Mouse (Mus musculus) MEL (cell line): ENCODE measurements at regions not wholly inside any gene's neighbourhood (a gene's known extent, or its start where the extent isn't known, plus 50 kb on each side); places are given as distances from the start of the nearest gene placed in this dataset.

ENCODE experiments used
- DNase-seq: peaks from one replicate; pipeline ENCODE4 v3.0.0; 2011; ENCODE audit warnings: low read depth, low spot score
- H3K27ac ChIP-seq: 2 replicates; pipeline ENCODE4 v1.5.1; 2012; ENCODE audit warnings: low read depth, mild to moderate bottlenecking, control low read depth, low read length, moderate library complexity; ENCODE audit not compliant: control insufficient read depth
- H3K27me3 ChIP-seq, 2 experiments: fragments of 150-350 bp in 1 of 2; sonication (generic) in 1 of 2; 2 replicates each; pipeline ENCODE4 v1.6.1; 2012; ENCODE audit warnings: low read length in 2 of 2, mild to moderate bottlenecking in 2 of 2, improper control_type of control experiment in 1 of 2, moderate library complexity in 1 of 2; ENCODE audit not compliant: insufficient read depth in 2 of 2, control insufficient read depth in 1 of 2
- H3K36me3 ChIP-seq, 2 experiments: 2 replicates each; pipeline ENCODE4 v1.6.1; 2012 to 2014; ENCODE audit warnings: low read length in 2 of 2, improper control_type of control experiment in 1 of 2, inconsistent platforms in 1 of 2, mild to moderate bottlenecking in 1 of 2; ENCODE audit not compliant: insufficient read depth in 2 of 2, control insufficient read depth in 1 of 2
- H3K4me1 ChIP-seq, 2 experiments: fragments of 150-350 bp in 1 of 2; sonication (generic) in 1 of 2; 2 replicates each; pipeline ENCODE4 v1.6.1; 2012; ENCODE audit warnings: low read length in 2 of 2, improper control_type of control experiment in 1 of 2, mild to moderate bottlenecking in 1 of 2; ENCODE audit not compliant: insufficient read depth in 2 of 2, control insufficient read depth in 1 of 2
- H3K4me3 ChIP-seq, 2 experiments: fragments of 150-350 bp in 1 of 2; sonication (generic) in 1 of 2; 2 replicates each; pipeline ENCODE4 v1.5.1; 2012; ENCODE audit warnings: low read depth in 2 of 2, low read length in 2 of 2, mild to moderate bottlenecking in 2 of 2, moderate library complexity in 2 of 2, control low read depth in 1 of 2, improper control_type of control experiment in 1 of 2; ENCODE audit not compliant: control insufficient read depth in 1 of 2, insufficient read depth in 1 of 2
- H3K79me2 ChIP-seq: 2 replicates; pipeline ENCODE4 v1.6.1; 2012; ENCODE audit warnings: mild to moderate bottlenecking, low read length, moderate library complexity; ENCODE audit not compliant: control insufficient read depth, poor library complexity, insufficient read depth
- H3K9ac ChIP-seq: 2 replicates; pipeline ENCODE4 v1.6.1; 2012; ENCODE audit warnings: low read depth, mild to moderate bottlenecking, control low read depth, low read length, moderate library complexity; ENCODE audit not compliant: control insufficient read depth, poor library complexity, severe bottlenecking
- H3K9me3 ChIP-seq: fragments of 150-350 bp; sonication (generic); replicated peaks from 2 replicates; pipeline ENCODE4 v1.6.1; 2012; ENCODE audit warnings: mild to moderate bottlenecking, low read length, improper control_type of control experiment, moderate library complexity; ENCODE audit not compliant: insufficient read depth
- CHD1 ChIP-seq: IDR thresholded peaks from 2 replicates; pipeline ENCODE4 v1.6.1; 2012; ENCODE audit warnings: low read depth, mild to moderate bottlenecking, inconsistent platforms, low read length, improper control_type of control experiment
- CHD2 ChIP-seq: IDR thresholded peaks from 2 replicates; pipeline ENCODE4 v1.6.1; 2011; ENCODE audit warnings: low read length, improper control_type of control experiment
- CTCF ChIP-seq, 3 experiments: IDR thresholded peaks in 2 of 3; conservative IDR thresholded peaks in 1 of 3; 2 replicates each; pipeline ENCODE4 v1.5.1; 2011 to 2012; ENCODE audit warnings: low read length in 3 of 3, low read depth in 2 of 3, mild to moderate bottlenecking in 2 of 3, improper control_type of control experiment in 1 of 3, inconsistent platforms in 1 of 3, mixed read lengths in 1 of 3, moderate library complexity in 1 of 3; ENCODE audit not compliant: control insufficient read depth in 1 of 3, insufficient read depth in 1 of 3, poor library complexity in 1 of 3, severe bottlenecking in 1 of 3
- E2F4 ChIP-seq: IDR thresholded peaks from 2 replicates; pipeline ENCODE4 v1.6.1; 2011; ENCODE audit warnings: low read depth, low read length, improper control_type of control experiment, borderline replicate concordance
- ELF1 ChIP-seq: IDR thresholded peaks from 2 replicates; pipeline ENCODE4 v1.6.1; 2014; ENCODE audit warnings: low read depth, mild to moderate bottlenecking, inconsistent platforms, low read length, improper control_type of control experiment, moderate library complexity
- EP300 ChIP-seq, 2 experiments: IDR thresholded peaks; 2 replicates each; pipeline ENCODE4 v1.6.1; 2011; ENCODE audit warnings: improper control_type of control experiment in 2 of 2, low read length in 2 of 2, low read depth in 1 of 2, mild to moderate bottlenecking in 1 of 2
- ETS1 ChIP-seq: IDR thresholded peaks from 2 replicates; pipeline ENCODE4 v1.6.1; 2012; ENCODE audit warnings: low read depth, mild to moderate bottlenecking, inconsistent platforms, low read length, improper control_type of control experiment, moderate library complexity
- GABPA ChIP-seq: IDR thresholded peaks from 2 replicates; pipeline ENCODE4 v1.6.1; 2012; ENCODE audit warnings: low read depth, mild to moderate bottlenecking, inconsistent platforms, low read length, improper control_type of control experiment, moderate library complexity
- GATA1 ChIP-seq: IDR thresholded peaks from 2 replicates; pipeline ENCODE4 v1.6.1; 2011; ENCODE audit warnings: low read depth, low read length, improper control_type of control experiment
- HCFC1 ChIP-seq: IDR thresholded peaks from 2 replicates; pipeline ENCODE4 v1.6.1; 2012; ENCODE audit warnings: low read depth, mild to moderate bottlenecking, inconsistent platforms, low read length, improper control_type of control experiment, moderate library complexity
- JUND ChIP-seq: IDR thresholded peaks from 2 replicates; pipeline ENCODE4 v1.6.1; 2011; ENCODE audit warnings: low read depth, mild to moderate bottlenecking, improper control_type of control experiment, low read length
- MAZ ChIP-seq: IDR thresholded peaks from 2 replicates; pipeline ENCODE4 v1.6.1; 2012; ENCODE audit warnings: low read depth, mild to moderate bottlenecking, inconsistent platforms, low read length, improper control_type of control experiment
- MXI1 ChIP-seq: IDR thresholded peaks from 2 replicates; pipeline ENCODE4 v1.6.1; 2011; ENCODE audit warnings: mild to moderate bottlenecking, low read depth, low read length, improper control_type of control experiment
- MYB ChIP-seq: IDR thresholded peaks from 2 replicates; pipeline ENCODE4 v1.6.1; 2011; ENCODE audit warnings: mild to moderate bottlenecking, low read depth, low read length, improper control_type of control experiment
- MYC ChIP-seq: IDR thresholded peaks from 2 replicates; pipeline ENCODE4 v1.6.1; 2011; ENCODE audit warnings: low read depth, mild to moderate bottlenecking, low read length, improper control_type of control experiment, moderate library complexity
- NELFE ChIP-seq: IDR thresholded peaks from 2 replicates; pipeline ENCODE4 v1.6.1; 2011; ENCODE audit warnings: low read depth, low read length, improper control_type of control experiment
- NRF1 ChIP-seq: IDR thresholded peaks from 2 replicates; pipeline ENCODE4 v1.6.1; 2014; ENCODE audit warnings: low read depth, mild to moderate bottlenecking, inconsistent platforms, low read length, improper control_type of control experiment, moderate library complexity; ENCODE audit not compliant: poor library complexity, insufficient read depth, severe bottlenecking
- POLR2AphosphoS2 ChIP-seq: IDR thresholded peaks from 2 replicates; pipeline ENCODE4 v1.6.1; 2011; ENCODE audit warnings: low read length, improper control_type of control experiment
- POLR2AphosphoS5 ChIP-seq: IDR thresholded peaks from 2 replicates; pipeline ENCODE4 v1.6.1; 2012; ENCODE audit warnings: low read depth, borderline replicate concordance, mild to moderate bottlenecking, inconsistent platforms, low read length, moderate library complexity, mixed read lengths
- RCOR1 ChIP-seq: IDR thresholded peaks from 2 replicates; pipeline ENCODE4 v1.6.1; 2012; ENCODE audit warnings: low read depth, mild to moderate bottlenecking, inconsistent platforms, low read length, improper control_type of control experiment
- SIN3A ChIP-seq: IDR thresholded peaks from 2 replicates; pipeline ENCODE4 v1.6.1; 2012; ENCODE audit warnings: low read length, improper control_type of control experiment, inconsistent platforms
- SMC3 ChIP-seq: IDR thresholded peaks from 2 replicates; pipeline ENCODE4 v1.6.1; 2011; ENCODE audit warnings: low read depth, low read length, improper control_type of control experiment
- TAL1 ChIP-seq: IDR thresholded peaks from 2 replicates; pipeline ENCODE4 v1.6.1; 2012; ENCODE audit warnings: mild to moderate bottlenecking, inconsistent platforms, low read length, moderate library complexity, mixed read lengths
- TBP ChIP-seq: IDR thresholded peaks from 2 replicates; pipeline ENCODE4 v1.8.0; 2011; ENCODE audit warnings: low read depth, low read length, improper control_type of control experiment
- TCF12 ChIP-seq: IDR thresholded peaks from 2 replicates; pipeline ENCODE4 v1.6.1; 2014; ENCODE audit warnings: low read depth, mild to moderate bottlenecking, inconsistent platforms, low read length, improper control_type of control experiment, moderate library complexity
- UBTF ChIP-seq: IDR thresholded peaks from 2 replicates; pipeline ENCODE4 v1.6.1; 2012; ENCODE audit warnings: low read depth, mild to moderate bottlenecking, inconsistent platforms, low read length, improper control_type of control experiment, moderate library complexity, borderline replicate concordance; ENCODE audit not compliant: insufficient read depth
- ZC3H11A ChIP-seq: IDR thresholded peaks from 2 replicates; pipeline ENCODE4 v1.6.1; 2012; ENCODE audit warnings: low read depth, mild to moderate bottlenecking, inconsistent platforms, low read length, improper control_type of control experiment
- ZKSCAN1 ChIP-seq: IDR thresholded peaks from 2 replicates; pipeline ENCODE4 v1.6.1; 2012; ENCODE audit warnings: low read depth, mild to moderate bottlenecking, inconsistent platforms, low read length, improper control_type of control experiment, moderate library complexity
- ZMIZ1 ChIP-seq: IDR thresholded peaks from 2 replicates; pipeline ENCODE4 v1.6.1; 2012; ENCODE audit warnings: low read depth, mild to moderate bottlenecking, inconsistent platforms, low read length, improper control_type of control experiment, moderate library complexity
- ZNF384 ChIP-seq: IDR thresholded peaks from 2 replicates; pipeline ENCODE4 v1.6.1; 2012; ENCODE audit warnings: low read depth, mild to moderate bottlenecking, inconsistent platforms, low read length, improper control_type of control experiment

DNA sequence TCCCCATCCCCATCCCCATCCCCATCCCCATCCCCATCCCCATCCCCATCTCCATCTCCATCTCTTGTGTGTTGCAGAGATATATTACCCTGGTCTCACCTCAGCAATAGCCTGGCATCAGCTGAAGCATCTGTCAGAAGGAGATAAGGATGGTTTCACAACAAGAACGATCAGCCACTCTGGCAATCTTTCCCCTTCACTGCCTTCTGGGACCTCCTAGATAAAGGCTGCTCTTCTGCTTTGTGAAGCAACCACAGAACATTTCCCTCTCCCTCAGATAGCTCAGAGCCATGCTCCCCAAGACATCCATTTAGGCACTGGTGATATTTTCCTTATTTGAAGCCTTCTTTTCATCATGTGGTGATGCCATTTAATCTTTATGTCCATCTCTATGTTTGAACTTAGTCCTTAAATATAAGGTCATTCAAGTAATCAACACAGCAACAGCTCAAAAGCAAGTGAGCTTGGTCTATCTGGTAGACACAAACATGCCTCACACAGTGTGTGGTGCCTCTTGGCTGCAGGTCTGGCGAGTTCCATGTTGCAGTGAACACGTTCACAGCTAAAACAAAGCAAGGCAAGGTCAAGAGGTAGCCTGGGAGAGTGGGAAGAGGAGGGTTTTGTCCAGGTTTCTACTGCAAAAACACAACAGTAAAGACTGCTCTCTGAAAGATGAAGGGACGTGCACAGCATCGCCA lies 321.7 kb upstream of the Runx1 start (continued):
- no peak for TF ChIP-seq NELFE
- TF ChIP-seq UBTF: no peak
- TF ChIP-seq JUND: peak; percentile 79

DNA sequence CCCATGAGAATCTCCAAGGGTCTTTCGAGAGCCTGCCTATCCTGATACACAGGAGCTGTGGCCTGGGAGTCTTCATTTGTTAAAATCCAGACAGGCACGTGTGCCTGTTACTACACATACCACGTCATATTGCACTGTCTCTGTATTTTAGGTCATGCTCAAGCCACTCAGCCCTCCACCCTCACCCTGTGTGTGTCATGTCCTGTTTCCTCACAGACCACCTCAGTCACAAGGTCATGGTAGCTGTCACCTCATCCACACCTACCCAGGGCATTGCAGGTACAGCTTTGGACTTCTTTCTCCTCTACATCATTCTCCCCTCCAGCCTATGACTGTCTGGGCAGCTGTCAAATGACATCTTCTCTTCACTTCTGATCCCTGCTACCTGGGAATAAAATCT lies 320.9 kb upstream of the Runx1 start:
- Histone ChIP-seq H3K36me3 (peaks cover 0 to 51% of the 10 kb centered on the region in 2 experiments; a peak in 2 of 4 replicates), H3K9me3 (no peaks in the 10 kb centered on the region), H3K4me3 (no peak overlapping the region), H3K9ac (no peak overlapping the region), H3K4me1 (peaks cover 42 to 46% of the 10 kb centered on the region in 2 experiments), H3K27ac (peak overlapping the region; percentile 98), H3K27me3 (no peaks in the 10 kb centered on the region), H3K79me2 (no peaks in the 10 kb centered on the region)
- DNase-seq: peak; percentile 54
- TF ChIP-seq SMC3: no peak
- no peak for TF ChIP-seq NELFE
- TF ChIP-seq TBP: no peak
- no peak for TF ChIP-seq MYB

DNA sequence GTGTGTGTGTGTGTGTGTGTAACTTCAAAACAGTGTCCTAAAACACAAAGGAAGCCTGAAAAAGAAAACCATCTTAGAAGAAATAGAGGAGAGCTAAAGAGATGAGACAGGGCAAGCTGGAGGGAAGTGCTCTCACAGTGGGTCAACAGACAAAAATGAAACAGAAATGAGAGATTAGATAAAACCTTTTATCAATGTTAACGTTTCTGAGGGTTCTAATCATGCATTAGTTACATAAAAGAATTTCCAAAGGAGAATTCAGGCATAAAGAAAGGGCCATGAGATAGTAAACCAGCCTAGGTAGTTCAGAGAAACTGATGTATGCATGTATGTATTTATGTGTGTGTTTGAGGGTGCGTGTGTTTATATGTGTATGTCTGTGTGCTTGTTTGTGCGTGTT lies 319.7 kb upstream of the Runx1 start:
- Histone ChIP-seq H3K4me3 (no peak overlapping the region), H3K9me3 (no peaks in the 10 kb centered on the region), H3K27ac (peak overlapping the region; percentile 98), H3K36me3 (peaks cover 0 to 51% of the 10 kb centered on the region in 2 experiments; a peak in 2 of 4 replicates), H3K27me3 (no peaks in the 10 kb centered on the region), H3K79me2 (no peaks in the 10 kb centered on the region), H3K4me1 (peaks cover 44% of the 10 kb centered on the region in 2 experiments), H3K9ac (peak overlapping the region; percentile 48)
- DNase-seq: peak; percentile 50
- TF ChIP-seq TCF12: peak; percentile 94
- TF ChIP-seq POLR2AphosphoS5: no peak
- TF ChIP-seq E2F4: no peak
- no peak for TF ChIP-seq GABPA
- no peak for TF ChIP-seq TAL1
- TF ChIP-seq ZKSCAN1: peak; percentile 77; the same call in 1 of the 2 replicates
- TF ChIP-seq SIN3A: peak; percentile 88
- peak; percentile 57; the same call in 1 of the 2 replicates for TF ChIP-seq JUND
- no peak for TF ChIP-seq CTCF (IDR thresholded peaks at IDR 0.05 in 2 of 3, conservative IDR thresholded peaks at IDR 0.05 in 1 of 3; ENCODE audit: control insufficient read depth in 1 of 3, insufficient read depth in 1 of 3, low read depth in 2 of 3, low read length in 3 of 3, poor library complexity in 1 of 3, severe bottlenecking in 1 of 3)
- peak; percentile 81 for TF ChIP-seq MYB
- TF ChIP-seq NRF1: no peak
- no peak for TF ChIP-seq ZNF384
- TF ChIP-seq ETS1: peak; percentile 91
- TF ChIP-seq GATA1: peak; percentile 93
- no peak for TF ChIP-seq MYC
- no peak for TF ChIP-seq HCFC1
- peak; percentile 85 to 97 for TF ChIP-seq EP300 (IDR thresholded peaks at IDR 0.05; ENCODE audit: low read depth in 1 of 2, low read length in 2 of 2)
- no peak for TF ChIP-seq ELF1
- TF ChIP-seq TBP: no peak
- TF ChIP-seq POLR2AphosphoS2: no peak
- peak; percentile 43; the same call in 1 of the 2 replicates for TF ChIP-seq RCOR1
- TF ChIP-seq ZC3H11A: no peak
- no peak for TF ChIP-seq CHD1
- no peak for TF ChIP-seq MAZ
- TF ChIP-seq ZMIZ1: no peak
- TF ChIP-seq CHD2: no peak
- TF ChIP-seq NELFE: no peak
- peak; percentile 51; the same call in 1 of the 2 replicates for TF ChIP-seq MXI1
